Mouse (Mus musculus) left cerebral cortex, postnatal 25 days (tissue): ENCODE measurements around the gene Ren1. TPM values are rescaled to one million over a fixed set of nuclear protein-coding genes. Genes with fewer than 3 reads are reported as not detected.
"Not testable (repeated sequence)": the region's sequence is repeated elsewhere in the genome, so short reads cannot be mapped to it uniquely, and the experiment has no call there.

ENCODE experiments used
- DNase-seq, 2 experiments: peaks; one replicate each; pipeline ENCODE4 v3.0.0; 2022; ENCODE audit warnings: low spot score in 2 of 2, mixed read lengths in 1 of 2
- intact Hi-C: fragments of 180-260 bp; cut with DNase I; formaldehyde crosslinking; loops from one replicate; pipeline ENCODE4 v1.15.1; 2025
- total RNA-seq, 2 experiments: library from RNA; stranded (reverse); gene quantifications; 2 replicates each; pipeline ENCODE4 v1.2.3; 2021

Gene Ren1
- total RNA-seq, 2 experiments from 2014 or later: not detected

GRCm38 (mm10) chr1:133332656-133333430, 17.5 kb upstream of the Ren1 start:
- DNase-seq: peak in 1 of 2 experiments; percentile 77
- intact Hi-C loops: no loop called here

GRCm38 (mm10) chr1:133333937-133334336, 16.4 kb upstream of the Ren1 start:
- intact Hi-C loops: no loop called here
- DNase-seq: peak in 1 of 2 experiments; percentile 62

GRCm38 (mm10) chr1:133340403-133340802, 9.9 kb upstream of the Ren1 start:
- intact Hi-C loops, DNase-seq: not testable (repeated sequence)

DNA sequence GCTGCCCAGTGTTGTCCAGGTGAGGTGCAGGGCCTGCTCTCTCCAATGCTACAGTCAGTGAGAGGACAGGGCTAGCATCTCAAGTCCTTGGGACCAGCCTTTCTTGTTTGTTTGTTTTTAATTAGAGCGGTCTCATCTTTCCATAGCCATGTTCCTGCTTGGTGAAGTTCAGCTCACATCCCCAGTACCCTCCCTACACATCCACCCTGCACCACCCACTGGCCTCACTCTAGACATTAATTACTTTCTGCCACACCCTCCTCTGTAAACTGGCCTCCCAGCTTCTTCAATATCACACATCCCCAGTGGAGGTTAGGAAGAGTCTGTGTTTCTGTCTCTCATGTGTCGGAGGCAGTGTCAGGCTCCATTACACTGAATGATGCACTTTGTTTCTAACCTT, 6.0 kb upstream of the Ren1 start:
- DNase-seq: no peak
- intact Hi-C loops: no loop called here

GRCm38 (mm10) chr1:133346531-133346930, 3.8 kb upstream of the Ren1 start:
- intact Hi-C loops: no loop called here
- DNase-seq: no peak

DNA sequence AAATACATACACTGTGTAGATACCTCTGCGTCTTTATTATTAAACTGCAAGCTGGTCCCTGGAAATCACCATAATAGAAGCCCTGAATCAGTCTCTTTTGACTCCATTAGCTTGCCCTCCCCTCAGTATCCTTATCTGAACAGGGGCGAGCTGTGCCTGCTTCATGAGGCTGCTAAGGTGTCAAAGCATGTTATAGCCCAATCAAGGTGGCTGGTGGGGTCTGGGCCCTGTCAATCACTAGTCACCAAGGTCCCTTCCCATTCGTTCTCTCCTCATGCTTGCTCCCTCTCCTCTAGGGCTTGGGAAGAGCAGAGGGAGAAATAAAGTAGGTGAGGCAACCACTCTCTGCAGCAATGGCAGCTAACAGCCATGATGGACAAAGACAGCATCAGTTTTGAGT, 3.1 kb upstream of the Ren1 start:
- intact Hi-C loops: no loop called here
- DNase-seq: no peak

DNA sequence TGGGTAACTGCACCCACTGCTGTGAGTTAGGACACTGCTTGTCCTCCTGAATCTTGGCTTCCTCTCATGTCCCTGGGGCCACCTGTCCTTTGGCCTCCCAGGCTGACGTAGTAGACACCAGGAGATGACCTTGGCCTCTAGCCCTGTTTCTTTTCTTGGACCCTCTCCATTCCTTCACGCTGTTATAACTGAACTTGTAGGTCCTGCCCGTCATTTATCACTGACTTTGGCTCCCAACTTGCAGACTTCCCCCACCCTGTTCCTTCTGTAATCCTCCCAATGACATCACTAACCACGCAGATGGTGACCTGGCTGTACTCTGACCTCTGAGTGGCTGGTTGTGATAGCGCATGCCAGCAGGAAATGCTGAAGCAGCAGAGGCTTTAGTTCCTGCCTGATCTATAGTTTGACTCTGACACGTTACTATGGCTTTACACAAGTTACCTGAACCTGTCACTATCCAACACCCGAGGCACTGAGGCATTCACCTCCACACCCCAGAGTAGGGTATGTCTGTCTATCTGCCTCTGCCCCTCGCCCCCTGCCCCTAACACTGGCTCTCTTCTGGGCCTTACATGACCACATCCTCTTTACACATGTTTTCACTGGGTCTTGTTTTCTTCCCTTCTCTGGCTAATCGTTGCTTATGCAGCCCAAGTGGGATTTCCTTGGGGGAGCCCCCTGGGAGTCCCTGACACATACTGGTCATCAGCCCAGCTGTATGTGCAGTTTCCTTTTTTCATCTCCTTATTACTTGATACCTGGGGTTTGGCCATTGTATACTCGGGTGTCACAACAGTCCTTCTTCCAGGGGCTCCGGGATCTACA, 2.4 kb upstream of the Ren1 start:
- intact Hi-C loops: no loop called here
- no peak for DNase-seq

DNA sequence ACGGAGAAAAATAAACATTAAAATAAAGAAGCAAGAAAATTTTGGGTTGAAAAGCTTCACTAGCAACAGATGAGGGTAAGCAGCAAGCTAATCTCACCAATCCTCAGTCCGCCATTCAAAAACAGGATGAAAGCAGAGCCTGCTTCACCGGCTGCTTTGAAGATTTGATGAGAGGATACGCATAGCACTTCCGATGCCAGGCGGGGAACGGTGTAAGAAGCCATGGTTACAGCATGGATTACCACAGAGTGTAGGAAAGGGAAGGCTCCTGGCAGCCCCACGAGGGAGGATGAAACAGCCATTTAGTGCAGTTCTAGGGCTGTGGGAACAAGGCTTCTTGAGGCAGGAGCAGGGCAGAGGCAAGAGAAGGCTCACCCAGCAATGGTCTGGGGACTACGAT, 1.5 kb downstream of the Ren1 start:
- DNase-seq: no peak
- intact Hi-C loops: loop anchor here (2.0 to 10.0 kb wide), 3 partner anchors 173 to 317 kb away; partner anchors contain the start of gene Mdm4

- intact Hi-C loops: loop anchor here (1.0 to 10.0 kb wide), 4 partner anchors 39 to 319 kb away; partner anchors contain the start of gene Mdm4
- peak; percentile 82 to 92 for DNase-seq
Measured at GRCm38 (mm10) chr1:133353371-133353809, 3.1 kb downstream of the Ren1 start.

- intact Hi-C loops: loop anchor here (10.0 kb wide), 1 partner anchor 321 kb away; the partner anchor contains the start of gene Mdm4
- DNase-seq: no peak
Measured at GRCm38 (mm10) chr1:133355469-133355868, 5.2 kb downstream of the Ren1 start.

GRCm38 (mm10) chr1:133355912-133356311, 5.6 kb downstream of the Ren1 start:
- no peak for DNase-seq
- intact Hi-C loops: loop anchor here (10.0 kb wide), 1 partner anchor 321 kb away; the partner anchor contains the start of gene Mdm4

- intact Hi-C loops: loop anchor here (10.0 kb wide), 1 partner anchor 322 kb away; the partner anchor contains the start of gene Mdm4
- no peak for DNase-seq
Measured at GRCm38 (mm10) chr1:133356330-133356729, 6.0 kb downstream of the Ren1 start.

GRCm38 (mm10) chr1:133361006-133361405, 10.7 kb downstream of the Ren1 start:
- intact Hi-C loops: no loop called here
- no peak for DNase-seq

DNA sequence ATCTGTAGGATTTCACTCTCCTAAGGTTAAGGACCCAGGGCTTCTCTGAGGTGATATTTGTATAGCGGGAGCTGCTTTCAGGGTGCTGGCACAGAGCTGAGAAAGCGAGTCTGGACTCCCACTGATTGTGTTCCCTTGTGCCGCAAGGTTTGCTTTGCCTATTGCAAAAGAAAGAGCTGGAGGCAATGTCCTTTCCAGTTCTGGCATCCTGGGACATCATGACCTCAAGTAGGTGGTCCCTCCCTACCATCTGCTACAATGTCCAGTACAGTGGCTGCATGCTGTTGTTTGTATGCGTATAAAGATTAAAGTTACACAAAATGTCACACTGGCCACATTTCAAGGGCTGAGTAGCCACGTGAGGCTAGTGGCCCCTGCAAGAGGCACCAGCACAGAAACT, 11.8 kb downstream of the Ren1 start:
- DNase-seq: no peak

DNA sequence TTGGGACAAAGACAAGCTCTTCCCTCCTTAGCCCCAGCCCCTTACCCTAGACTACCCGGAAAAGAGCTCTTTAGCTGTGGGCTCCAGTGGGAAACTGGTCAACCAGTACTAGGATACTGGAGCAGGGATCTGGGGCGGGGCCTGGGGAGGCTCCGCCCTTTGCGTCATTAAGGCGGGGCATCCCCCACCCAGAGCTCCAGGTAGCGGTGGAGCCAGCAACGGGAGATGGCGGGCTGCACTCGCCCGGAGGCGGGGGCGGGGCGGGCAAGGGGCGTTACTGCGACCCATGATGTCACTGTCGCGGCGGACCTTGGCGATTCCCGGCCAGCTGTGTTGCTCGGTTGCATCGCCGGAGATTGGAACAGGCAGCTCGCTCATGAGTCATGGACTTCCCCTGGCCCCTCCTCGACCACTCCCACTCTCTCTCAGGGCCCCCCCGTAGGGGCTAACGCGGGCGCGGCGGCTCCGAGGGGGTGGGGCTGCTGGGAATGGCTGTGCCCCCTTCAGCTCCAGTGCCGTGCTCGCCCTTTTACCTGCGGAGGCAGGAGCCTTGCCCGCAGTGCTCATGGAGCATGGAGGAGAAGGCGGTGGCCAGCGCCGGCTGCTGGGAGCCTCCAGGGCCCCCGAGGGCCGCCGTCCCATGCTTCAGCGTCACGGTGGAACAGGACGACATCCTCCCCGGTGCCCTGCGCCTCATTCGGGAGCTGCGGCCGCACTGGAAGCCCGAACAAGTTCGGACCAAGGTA, 13.1 kb downstream of the Ren1 start, which contains the start of gene Etnk2:
Etnk2 (plus strand) TSS at position 297 of the 746 bp plus-strand sequence.
- DNase-seq: peak; percentile 61 to 63
- intact Hi-C loops: no loop called here

More for the DNA sequence above, 11.8 kb downstream of the Ren1 start:
- intact Hi-C loops: no loop called here

GRCm38 (mm10) chr1:133364022-133364630, 13.8 kb downstream of the Ren1 start:
- intact Hi-C loops: no loop called here
- peak in 1 of 2 experiments; percentile 31 for DNase-seq

DNA sequence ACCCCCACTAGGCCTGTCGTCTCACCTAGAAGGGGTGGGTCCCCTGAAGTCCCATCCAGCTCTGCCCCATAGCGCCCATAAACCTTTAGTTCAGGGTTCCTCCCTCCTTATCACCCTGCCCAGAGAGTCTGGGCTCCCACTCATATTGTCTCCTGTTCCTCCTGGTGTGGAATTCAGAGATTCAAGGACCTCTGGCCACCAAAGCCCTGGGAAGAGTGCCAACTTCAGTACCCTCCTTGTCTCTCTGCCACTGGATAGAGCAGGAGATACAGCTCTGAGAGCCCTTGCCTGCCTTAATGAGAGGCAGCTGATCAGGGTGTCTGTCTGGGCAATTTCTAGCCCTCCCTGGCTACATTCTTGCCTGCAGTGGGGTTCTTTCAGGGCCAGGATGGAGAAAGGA, 14.6 kb downstream of the Ren1 start:
- DNase-seq: no peak
- intact Hi-C loops: no loop called here

DNA sequence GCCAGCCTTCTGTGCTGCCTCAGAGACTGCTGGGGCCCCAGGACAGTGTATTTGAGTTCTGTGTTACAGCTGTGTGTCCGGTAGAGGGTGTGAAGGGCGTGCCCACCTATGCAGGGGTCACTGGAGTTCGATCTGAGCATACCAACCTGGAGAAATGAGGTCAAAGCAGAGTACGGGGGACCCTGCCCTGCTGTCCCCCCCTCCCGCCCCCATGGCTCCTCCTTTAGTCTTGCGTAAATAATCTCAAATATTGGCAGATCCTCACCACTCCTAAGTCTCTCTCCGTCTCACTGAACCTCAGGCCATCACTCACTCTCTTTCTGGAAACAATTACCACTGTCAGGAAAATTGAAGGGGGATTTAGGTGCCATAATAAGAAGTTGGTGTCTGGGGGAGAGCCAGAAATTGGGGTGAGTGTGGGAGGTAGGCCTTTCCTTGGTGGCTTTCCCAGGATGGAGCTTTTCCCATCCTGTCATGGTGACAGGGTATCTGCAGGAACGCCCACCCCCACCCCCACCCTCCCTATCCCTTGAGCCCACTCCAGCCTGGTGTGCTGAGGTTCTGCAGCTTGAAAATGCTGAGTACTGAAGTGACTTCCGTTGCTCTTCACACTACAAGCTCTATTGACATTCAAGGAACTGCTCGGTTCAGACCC, 16.8 kb downstream of the Ren1 start:
- peak in 1 of 2 experiments; percentile 77 for DNase-seq
- intact Hi-C loops: no loop called here
